Mouse (Mus musculus) erythroblast, embryonic 14.5 days (primary cell): ENCODE results near the gene Hic1.

ENCODE experiments used
- GATA1 ChIP-seq: IDR thresholded peaks from 2 replicates; pipeline ENCODE4 v1.6.1; 2012; ENCODE audit warnings: low read length, inconsistent platforms, mixed read lengths
- TAL1 ChIP-seq: IDR thresholded peaks from 3 replicates; pipeline ENCODE4 v1.6.1; 2012; ENCODE audit warnings: low read length, inconsistent platforms, mixed read lengths

DNA sequence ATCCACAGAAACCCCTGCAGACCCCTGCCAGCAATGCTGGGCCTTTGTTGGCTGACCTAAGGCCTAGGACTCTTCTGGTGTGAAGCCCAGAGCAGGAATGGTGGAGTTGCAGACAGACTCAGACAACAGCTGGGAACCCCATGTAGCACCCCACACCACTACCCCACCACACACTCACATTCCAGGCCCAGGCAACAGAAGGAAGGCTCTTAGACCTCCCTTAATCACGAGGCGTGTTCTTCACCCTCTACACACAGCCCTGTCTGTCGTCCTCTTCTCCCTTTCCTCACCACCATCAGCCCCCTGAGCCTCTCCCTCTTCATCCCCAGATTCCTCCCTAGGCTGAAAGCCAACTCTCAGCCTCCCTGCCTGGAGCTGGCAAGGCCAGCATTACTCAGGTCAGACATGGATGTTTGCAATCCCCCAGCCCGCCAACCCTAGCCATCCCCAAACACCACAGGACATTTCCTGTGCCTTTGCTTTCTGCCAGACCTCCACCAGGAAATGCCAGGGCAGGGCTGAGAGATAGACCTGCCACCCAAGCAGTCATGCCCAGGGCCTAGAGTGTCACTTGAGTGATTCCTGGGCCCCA is 7.8 kb downstream of the Hic1 start:
- no peak for TF ChIP-seq GATA1
- no peak for TF ChIP-seq TAL1
